Mouse (Mus musculus) layer of hippocampus, adult 8-10 months (tissue): Measurements from ENCODE around the gene Kng2. TPM values are rescaled to one million over a fixed set of nuclear protein-coding genes. Genes with fewer than 3 reads are reported as not detected.
"Not testable (repeated sequence)": the region's sequence is repeated elsewhere in the genome, so short reads cannot be mapped to it uniquely, and the experiment has no call there.

ENCODE experiments used
- DNase-seq, 2 experiments: peaks; one replicate each; pipeline ENCODE4 v3.0.0; 2022; ENCODE audit warnings: low spot score in 2 of 2
- total RNA-seq, 4 experiments: library from RNA; stranded (reverse); gene quantifications; 2 replicates each; pipeline ENCODE4 v1.2.4; 2022

Gene Kng2
- not detected for total RNA-seq

- not testable (repeated sequence) for DNase-seq
Observed at GRCm38 (mm10) chr16:23028966-23029600, at the start of gene Kng2. TSS of gene Kng2 (minus strand) at chr16:23029482.

- DNase-seq = not testable (repeated sequence)
Observed at GRCm38 (mm10) chr16:23077516-23077915, 48.2 kb upstream of the Kng2 start.

- not testable (repeated sequence) for DNase-seq
Observed at GRCm38 (mm10) chr16:23060781-23061325, 31.6 kb upstream of the Kng2 start.

GRCm38 (mm10) chr16:23059630-23060029, 30.3 kb upstream of the Kng2 start:
- not testable (repeated sequence) for DNase-seq

- DNase-seq = not testable (repeated sequence)
Observed at GRCm38 (mm10) chr16:23057668-23058447, 28.6 kb upstream of the Kng2 start, which contains the start of gene Kng1. TSS of gene Kng1 (plus strand) at chr16:23057865.

- DNase-seq = peak; percentile 5 to 31
Observed at GRCm38 (mm10) chr16:23046319-23046718, 17.0 kb upstream of the Kng2 start.

- DNase-seq = no peak
Observed at GRCm38 (mm10) chr16:23040876-23041275, 11.6 kb upstream of the Kng2 start.

GRCm38 (mm10) chr16:23039281-23039680, 10.0 kb upstream of the Kng2 start:
- DNase-seq = no peak

GRCm38 (mm10) chr16:23037744-23038143, 8.5 kb upstream of the Kng2 start:
- DNase-seq = no peak

GRCm38 (mm10) chr16:23033673-23034072, 4.4 kb upstream of the Kng2 start:
- no peak for DNase-seq

- DNase-seq = no peak
Observed at GRCm38 (mm10) chr16:23030673-23031435, 1.6 kb upstream of the Kng2 start.

- not testable (repeated sequence) for DNase-seq
Observed at GRCm38 (mm10) chr16:23027341-23027740, 1.9 kb downstream of the Kng2 start.

- no peak for DNase-seq
Observed at GRCm38 (mm10) chr16:23026582-23026981, 2.7 kb downstream of the Kng2 start.

- DNase-seq = no peak
Observed at GRCm38 (mm10) chr16:23025111-23025510, 4.2 kb downstream of the Kng2 start.

- DNase-seq = not testable (repeated sequence)
Observed at GRCm38 (mm10) chr16:23020571-23020970, 8.7 kb downstream of the Kng2 start.

GRCm38 (mm10) chr16:23014645-23015044, 14.6 kb downstream of the Kng2 start:
- peak in 1 of 2 experiments; percentile 23 for DNase-seq

- not testable (repeated sequence) for DNase-seq
Observed at GRCm38 (mm10) chr16:23013786-23014185, 15.5 kb downstream of the Kng2 start.

- DNase-seq = not testable (repeated sequence)
Observed at GRCm38 (mm10) chr16:22996951-22997350, 32.3 kb downstream of the Kng2 start.

GRCm38 (mm10) chr16:22967383-22968030, 61.8 kb downstream of the Kng2 start:
- no peak for DNase-seq

GRCm38 (mm10) chr16:22963293-22963692, 66.0 kb downstream of the Kng2 start:
- no peak for DNase-seq

GRCm38 (mm10) chr16:22962256-22962655, 67.0 kb downstream of the Kng2 start:
- no peak for DNase-seq
